Mouse (Mus musculus): ENCODE measurements at regions not wholly inside any gene's neighbourhood (a gene's known extent, or its start where the extent isn't known, plus 50 kb on each side); places are given as distances from the start of the nearest gene placed in this dataset.

- DNase-seq (ENCODE audit: low spot score), result no peak
- Histone ChIP-seq H3K4me2 (ENCODE audit: low read depth, low read length) (peak overlapping the region; percentile 28), H3K4me3 (ENCODE audit: low read depth, low read length) (no peak overlapping the region)
Measured at GRCm38 (mm10) chr4:88951034-88951336, 71.0 kb upstream of the Ifne start.

DNA sequence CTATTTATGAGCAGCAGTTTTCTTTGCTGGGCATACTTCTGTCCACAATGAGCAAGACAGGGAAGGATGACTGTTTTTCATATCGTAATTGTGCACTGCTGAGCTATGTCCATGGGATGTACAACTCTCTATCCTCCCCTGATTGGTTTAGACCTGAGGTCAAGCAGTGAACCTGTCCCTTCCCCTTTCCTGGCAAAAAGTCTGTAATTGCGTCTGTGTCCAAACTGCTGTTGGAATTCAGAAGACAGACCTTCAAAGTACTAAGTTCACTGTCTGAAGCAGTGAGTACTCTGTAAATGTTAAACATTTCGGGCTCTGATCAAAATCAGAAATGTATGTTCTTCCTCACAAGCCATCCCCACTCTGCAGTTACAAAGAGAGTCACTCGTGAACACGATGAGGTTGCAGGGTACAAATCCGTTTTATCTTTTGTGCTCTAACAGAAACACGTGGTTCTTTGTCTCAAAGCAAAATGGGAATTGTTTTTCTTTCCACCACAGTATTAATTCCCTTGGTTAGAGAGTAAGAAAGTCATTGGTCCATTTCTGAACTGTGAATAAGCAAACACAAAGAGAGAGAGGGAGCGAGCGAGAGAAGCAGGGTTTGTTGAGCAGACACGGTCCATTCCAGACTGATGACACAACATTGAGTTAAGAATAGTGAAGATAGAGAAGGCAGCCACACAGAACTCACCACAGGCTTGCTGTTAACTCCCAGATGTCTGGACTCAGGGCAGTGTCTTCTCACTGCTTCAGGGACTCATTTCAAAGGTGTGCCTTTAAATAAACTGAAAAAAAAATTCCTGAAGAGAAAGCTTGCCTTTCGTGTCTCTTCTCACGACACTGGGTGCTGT is 70.4 kb upstream of the Ifne start:
- ATAC-seq (ENCODE audit: insufficient read depth, low read depth) (peak; percentile 93), DNase-seq (ENCODE audit: low spot score) (peak; percentile 81)
- Histone ChIP-seq H3K4me2 (ENCODE audit: low read depth, low read length) (peak overlapping the region; percentile 28), H3K27ac (ENCODE audit: low read depth) (peak overlapping the region; percentile 56; the same call in 1 of the 2 replicates), H3K4me1 (ENCODE audit: control insufficient read depth, insufficient read depth) (peaks cover 18% of the 10 kb centered on the region), H3K9me3 (replicated peaks; ENCODE audit: control insufficient read depth, low read length) (no peaks in the 10 kb centered on the region), H3K36me3 (replicated peaks; ENCODE audit: control insufficient read depth, insufficient read depth, low read length) (no peaks in the 10 kb centered on the region), H3K9ac (replicated peaks; ENCODE audit: low read depth, low read length) (no peak overlapping the region), H3K27me3 (ENCODE audit: control insufficient read depth, insufficient read depth, low read length) (no peaks in the 10 kb centered on the region), H3K4me3 (ENCODE audit: low read depth, low read length) (no peak overlapping the region)
- TF ChIP-seq EP300 (IDR thresholded peaks at IDR 0.05; ENCODE audit: low read depth) (no peak), CTCF (IDR thresholded peaks at IDR 0.05; ENCODE audit: low read depth) (no peak)
- 17% methylated on average over 12 of the region's 12 CpGs for WGBS

More at GRCm38 (mm10) chr4:88951034-88951336, 71.0 kb upstream of the Ifne start:
- TF ChIP-seq EP300 (IDR thresholded peaks at IDR 0.05; ENCODE audit: low read depth), result no peak
- no peak for TF ChIP-seq CTCF (IDR thresholded peaks at IDR 0.05; ENCODE audit: low read depth)
- Histone ChIP-seq H3K9ac (replicated peaks; ENCODE audit: low read depth, low read length) (no peak overlapping the region), H3K9me3 (replicated peaks; ENCODE audit: control insufficient read depth, low read length) (no peaks in the 10 kb centered on the region), H3K4me1 (ENCODE audit: control insufficient read depth, insufficient read depth) (peaks cover 18% of the 10 kb centered on the region), H3K36me3 (replicated peaks; ENCODE audit: control insufficient read depth, insufficient read depth, low read length) (no peaks in the 10 kb centered on the region), H3K27ac (ENCODE audit: low read depth) (peak overlapping the region; percentile 56; the same call in 1 of the 2 replicates), H3K27me3 (ENCODE audit: control insufficient read depth, insufficient read depth, low read length) (no peaks in the 10 kb centered on the region)
- ATAC-seq (ENCODE audit: insufficient read depth, low read depth), result peak; percentile 18
- 9% methylated on average over 1 of the region's 1 CpGs for WGBS

DNA sequence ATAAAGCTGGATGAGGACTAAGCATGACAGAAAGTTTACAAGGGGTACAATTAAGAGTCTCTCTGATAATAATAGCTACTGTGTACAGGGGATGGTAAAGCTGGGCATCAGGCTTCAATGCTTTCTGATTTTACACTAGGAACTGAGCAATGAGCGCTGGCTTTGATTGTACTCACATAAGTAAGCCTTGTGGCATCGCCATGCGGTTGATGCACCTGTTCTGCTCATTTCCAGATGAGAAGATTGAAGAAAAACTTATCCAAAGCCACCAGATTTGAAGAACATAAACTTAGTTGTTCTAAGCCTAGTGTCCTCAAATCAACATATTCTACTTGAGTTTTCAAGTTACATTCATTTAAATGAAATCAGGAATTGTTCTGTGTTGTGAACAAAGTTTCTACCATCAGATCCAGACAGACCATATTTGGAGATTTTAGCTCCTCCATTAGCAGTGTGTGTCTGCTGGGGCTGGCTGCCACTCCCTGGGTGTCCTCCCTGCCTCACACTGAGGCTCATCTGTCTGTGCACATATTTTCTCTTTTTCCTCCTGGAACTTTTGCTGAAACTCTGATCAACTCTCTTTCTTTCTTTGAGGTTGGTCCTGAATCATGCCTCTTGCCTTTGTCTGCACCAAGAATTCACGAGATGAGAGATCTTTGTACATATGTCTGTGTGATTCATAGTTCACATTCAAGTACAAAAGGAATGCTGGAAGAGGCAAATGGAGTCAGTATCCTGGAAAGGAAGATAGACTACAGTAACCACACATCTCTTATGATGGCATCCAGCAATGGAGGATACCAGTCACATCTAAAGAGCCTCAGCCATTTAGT is 68.2 kb upstream of the Ifne start:
- no peaks in the 10 kb centered on the region for H3K36me3 ChIP-seq (replicated peaks; ENCODE audit: control insufficient read depth, insufficient read depth, low read length)
- H3K27ac ChIP-seq (ENCODE audit: low read depth), result no peak overlapping the region
- H3K9me3 ChIP-seq (replicated peaks; ENCODE audit: control insufficient read depth, low read length), result no peaks in the 10 kb centered on the region
- ATAC-seq (ENCODE audit: insufficient read depth, low read depth) (no peak), DNase-seq (ENCODE audit: low spot score) (no peak)
- WGBS, result 85% methylated on average over 4 of the region's 4 CpGs
- no peaks in the 10 kb centered on the region for H3K27me3 ChIP-seq (ENCODE audit: control insufficient read depth, insufficient read depth, low read length)
- no peak for TF ChIP-seq EP300 (IDR thresholded peaks at IDR 0.05; ENCODE audit: low read depth)
- no peak for TF ChIP-seq CTCF (IDR thresholded peaks at IDR 0.05; ENCODE audit: low read depth)
- H3K4me1 ChIP-seq (ENCODE audit: control insufficient read depth, insufficient read depth), result peaks cover 18% of the 10 kb centered on the region
- no peak overlapping the region for H3K4me3 ChIP-seq (ENCODE audit: low read depth, low read length)
- no peak overlapping the region for H3K4me2 ChIP-seq (ENCODE audit: low read depth, low read length)
- no peak overlapping the region for H3K9ac ChIP-seq (replicated peaks; ENCODE audit: low read depth, low read length)

DNA sequence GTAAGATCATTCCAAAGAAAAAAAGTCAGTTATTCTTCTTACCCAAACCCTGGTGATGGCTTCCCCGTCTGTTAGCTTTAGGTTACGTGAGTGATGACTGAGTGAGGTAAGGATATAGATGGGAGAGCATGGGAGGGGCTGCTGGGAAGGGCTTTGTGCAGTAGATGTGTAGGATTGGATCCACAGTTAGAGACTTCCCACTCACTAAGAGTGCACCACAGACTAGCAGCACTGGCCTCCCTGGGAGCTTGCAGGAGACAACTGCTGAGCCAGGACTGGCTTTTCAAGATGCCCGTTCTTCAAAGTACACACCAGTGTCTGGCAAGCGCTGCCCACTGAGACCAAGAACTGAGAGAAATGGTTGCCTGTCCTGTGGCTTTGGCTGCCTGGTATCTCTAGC is 62.0 kb upstream of the Ifne start:
- H3K36me3 ChIP-seq (replicated peaks; ENCODE audit: control insufficient read depth, insufficient read depth, low read length), result no peaks in the 10 kb centered on the region
- peaks cover 29% of the 10 kb centered on the region for H3K27me3 ChIP-seq (ENCODE audit: control insufficient read depth, insufficient read depth, low read length)
- H3K4me3 ChIP-seq (ENCODE audit: low read depth, low read length), result no peak overlapping the region
- no peak overlapping the region for H3K9ac ChIP-seq (replicated peaks; ENCODE audit: low read depth, low read length)
- no peak for ATAC-seq (ENCODE audit: insufficient read depth, low read depth)
- no peak overlapping the region for H3K27ac ChIP-seq (ENCODE audit: low read depth)
- no peak overlapping the region for H3K4me2 ChIP-seq (ENCODE audit: low read depth, low read length)
- H3K4me1 ChIP-seq (ENCODE audit: control insufficient read depth, insufficient read depth), result no peaks in the 10 kb centered on the region
- H3K9me3 ChIP-seq (replicated peaks; ENCODE audit: control insufficient read depth, low read length), result no peaks in the 10 kb centered on the region
- TF ChIP-seq CTCF (IDR thresholded peaks at IDR 0.05; ENCODE audit: low read depth) (no peak), EP300 (IDR thresholded peaks at IDR 0.05; ENCODE audit: low read depth) (no peak)
- DNase-seq (ENCODE audit: low spot score), result no peak
- WGBS, result 79% methylated on average over 4 of the region's 4 CpGs

- ATAC-seq (ENCODE audit: insufficient read depth, low read depth) (no peak), DNase-seq (ENCODE audit: low spot score) (no peak)
- Histone ChIP-seq H3K4me1 (ENCODE audit: control insufficient read depth, insufficient read depth) (no peaks in the 10 kb centered on the region), H3K36me3 (replicated peaks; ENCODE audit: control insufficient read depth, insufficient read depth, low read length) (no peaks in the 10 kb centered on the region), H3K4me3 (ENCODE audit: low read depth, low read length) (no peak overlapping the region), H3K27me3 (ENCODE audit: control insufficient read depth, insufficient read depth, low read length) (peaks cover 34% of the 10 kb centered on the region), H3K4me2 (ENCODE audit: low read depth, low read length) (no peak overlapping the region), H3K9ac (replicated peaks; ENCODE audit: low read depth, low read length) (no peak overlapping the region), H3K9me3 (replicated peaks; ENCODE audit: control insufficient read depth, low read length) (no peaks in the 10 kb centered on the region), H3K27ac (ENCODE audit: low read depth) (no peak overlapping the region)
- 89% methylated on average over 2 of the region's 2 CpGs for WGBS
- no peak for TF ChIP-seq EP300 (IDR thresholded peaks at IDR 0.05; ENCODE audit: low read depth)
- TF ChIP-seq CTCF (IDR thresholded peaks at IDR 0.05; ENCODE audit: low read depth), result no peak
Measured at GRCm38 (mm10) chr4:88940670-88941069, 60.7 kb upstream of the Ifne start.
